11 mouse cellular contexts compared by ENCODE assay signal in genomic region chr10:108583694-108584093, GRCm38 (mm10).
A peak's percentile ranks its signal among the peaks of the same experiment; 100 is the strongest.
DNase-seq lines count a peak whose midpoint lies in the region; ATAC-seq lines count a peak whose summit lies in the region.
"Had no signal": no experiment of that assay in that cellular context is flagged by ENCODE, and none has a peak within 500 bp of the region (broad histone marks: within the 10 kb centered on the region; RNA-seq: fewer than 3 reads in every experiment).

No protein-coding gene starts in this region.

- ATAC-seq in liver, embryonic 11.5 days (replicated peaks; ENCODE audit: low FRiP score), result no peak
- ATAC-seq in forebrain, embryonic 12.5 days (ENCODE audit: low FRiP score), result no peak
- ATAC-seq: intestine, embryonic 16.5 days had no signal

- no peaks in the 10 kb centered on the region for H3K9me3 ChIP-seq in liver, embryonic 11.5 days (ENCODE audit: control insufficient read depth, low read length)
- H3K9me3 ChIP-seq in forebrain, embryonic 12.5 days, result no peaks in the 10 kb centered on the region

- no peaks in the 10 kb centered on the region for H3K27me3 ChIP-seq in liver, embryonic 11.5 days (replicated peaks; ENCODE audit: control insufficient read depth, insufficient read depth, low read length)
- H3K27me3 ChIP-seq in forebrain, embryonic 12.5 days, result no peaks in the 10 kb centered on the region

- H3K9ac ChIP-seq in liver, embryonic 11.5 days (ENCODE audit: low read depth, low read length), result no peak overlapping the region
- no peak overlapping the region for H3K9ac ChIP-seq in forebrain, embryonic 12.5 days

- DNase-seq in liver, result peak; percentile 11
- no peak for DNase-seq in liver, embryonic 11.5 days (ENCODE audit: low spot score)
- DNase-seq in embryo, embryonic 10 days (ENCODE audit: low spot score), result peak; percentile 43
- peak; percentile 34 to 49 for DNase-seq in layer of hippocampus, postnatal 36 days
- DNase-seq in thymus, postnatal 0 days (ENCODE audit: low spot score), result no peak
- no peak for DNase-seq in urinary bladder, postnatal 14 days (ENCODE audit: low spot score)
- no peak for DNase-seq in gastrocnemius, adult 8-10 months (ENCODE audit: low spot score in 2 of 2)
- DNase-seq: lung, postnatal 10 days had no signal

- WGBS in liver, embryonic 11.5 days, result 55% methylated on average over 11 of the region's 11 CpGs
- 10% methylated on average over 11 of the region's 11 CpGs for WGBS in forebrain, embryonic 12.5 days

- H3K27ac ChIP-seq in liver, embryonic 11.5 days (ENCODE audit: low read depth, low read length), result no peak overlapping the region
- H3K27ac ChIP-seq in forebrain, embryonic 12.5 days, result no peak overlapping the region

- H3K4me2 ChIP-seq in liver, embryonic 11.5 days, result no peak overlapping the region; the same call in 1 of the 2 replicates
- H3K4me2 ChIP-seq in forebrain, embryonic 12.5 days, result peak overlapping the region; percentile 41

- H3K4me1 ChIP-seq in liver, embryonic 11.5 days (replicated peaks; ENCODE audit: control insufficient read depth, insufficient read depth, low read length), result peaks cover 6% of the 10 kb centered on the region
- peaks cover 20% of the 10 kb centered on the region for H3K4me1 ChIP-seq in forebrain, embryonic 12.5 days

- H3K36me3 ChIP-seq in liver, embryonic 11.5 days (ENCODE audit: control insufficient read depth, insufficient read depth, low read length), result no peaks in the 10 kb centered on the region
- H3K36me3 ChIP-seq in forebrain, embryonic 12.5 days (replicated peaks), result no peaks in the 10 kb centered on the region

- H3K4me3 ChIP-seq in liver, embryonic 11.5 days (ENCODE audit: low read depth, low read length), result no peak overlapping the region
- no peak overlapping the region for H3K4me3 ChIP-seq in forebrain, embryonic 12.5 days (replicated peaks)
- H3K4me3 ChIP-seq: erythroblast, embryonic 14.5 days had no signal

Comparison
In these comparisons a context has a peak if more than half of its experiments do, and no peak if none do; other contexts are left out.
1. DNase-seq: peak in liver (single experiment), embryo, embryonic 10 days (single experiment) and layer of hippocampus, postnatal 36 days (2 of 2); none in liver, embryonic 11.5 days (single experiment), thymus, postnatal 0 days (single experiment), urinary bladder, postnatal 14 days (single experiment) and gastrocnemius, adult 8-10 months (0 of 2).